Mouse (Mus musculus) heart, embryonic 16.5 days (tissue): Measurements from ENCODE around the gene Gabra5. TPM values are rescaled to one million over a fixed set of nuclear protein-coding genes. Genes with fewer than 3 reads are reported as not detected.

Source experiments
- ATAC-seq: fragments of 200-750 bp; cut with Nextera tagmentation; replicated peaks from 2 replicates; pipeline ENCODE4 v1.8.0; 2017; ENCODE audit warnings: moderate number of reproducible peaks; ENCODE audit not compliant: insufficient read depth, low FRiP score; ENCODE audit errors: extremely low read depth
- H3K27ac ChIP-seq: fragments of 300-500 bp; sonication (generic); 2 replicates; pipeline ENCODE4 v1.5.1; 2014; ENCODE audit warnings: mild to moderate bottlenecking, low read length, control low read depth, moderate library complexity
- H3K27me3 ChIP-seq: fragments of 300-500 bp; sonication (generic); 2 replicates; pipeline ENCODE4 v1.6.1; 2014; ENCODE audit warnings: low read length, mixed read lengths; ENCODE audit not compliant: control insufficient read depth, insufficient read depth
- H3K36me3 ChIP-seq: fragments of 300-500 bp; sonication (generic); 2 replicates; pipeline ENCODE4 v1.6.1; 2014; ENCODE audit not compliant: control insufficient read depth, insufficient read depth
- H3K4me1 ChIP-seq: fragments of 300-500 bp; sonication (generic); 2 replicates; pipeline ENCODE4 v1.6.1; 2014; ENCODE audit warnings: low read length, mixed read lengths; ENCODE audit not compliant: control insufficient read depth, insufficient read depth
- H3K4me2 ChIP-seq: fragments of 300-500 bp; sonication (generic); 2 replicates; pipeline ENCODE4 v1.6.1; 2014; ENCODE audit warnings: low read depth, mild to moderate bottlenecking, control low read depth, low read length
- H3K4me3 ChIP-seq: fragments of 300-500 bp; sonication (generic); 2 replicates; pipeline ENCODE4 v1.5.1; 2014; ENCODE audit warnings: mild to moderate bottlenecking, control low read depth, low read length
- H3K9ac ChIP-seq: fragments of 300-500 bp; sonication (generic); 2 replicates; pipeline ENCODE4 v1.6.1; 2014; ENCODE audit warnings: low read length, control low read depth
- H3K9me3 ChIP-seq: fragments of 300-500 bp; sonication (generic); replicated peaks from 2 replicates; pipeline ENCODE4 v1.6.1; 2016; ENCODE audit warnings: low read length; ENCODE audit not compliant: control insufficient read depth
- WGBS: fragments of 180-500 bp; shearing (Covaris S2); extraction: QIAGEN DNeasy Blood & Tissue Kit; methylation state at CpG from one replicate; pipeline ENCODE4 v1.1.7; 2014; 5-methylcytosine and 5-hydroxymethylcytosine counted together
- polyA plus RNA-seq: library from polyadenylated mRNA; unstranded; fragments of >200 nt; fragmentation: Nextera tagmentation; extraction: Ambion mirVana; gene quantifications from 2 replicates; pipeline ENCODE4 v1.2.1, GENCODE M21; 2015

Gene Gabra5
- polyA plus RNA-seq, 1 experiment from 2014 or later = not detected

DNA sequence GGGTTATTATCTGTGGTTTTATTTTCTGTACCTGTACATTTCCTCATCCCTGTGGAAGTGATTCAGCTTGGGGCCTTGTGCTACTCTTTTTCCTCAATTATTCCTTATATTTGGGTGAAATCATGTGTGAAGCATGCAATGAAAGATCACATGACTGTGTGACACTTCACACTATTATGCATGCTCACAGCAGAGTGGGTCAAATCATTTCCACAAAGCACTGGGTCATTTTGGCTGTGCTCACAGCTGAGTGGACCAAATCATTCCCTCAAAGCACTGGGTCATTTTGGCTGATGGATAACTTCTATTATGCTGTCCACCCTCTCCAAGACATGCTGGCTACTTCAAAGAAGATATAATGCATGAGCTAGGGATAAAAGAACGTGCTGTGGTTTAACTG is 97.0 kb downstream of the Gabra5 start:
- Histone ChIP-seq H3K4me2 (no peak overlapping the region), H3K27ac (no peak overlapping the region), H3K9me3 (no peaks in the 10 kb centered on the region), H3K36me3 (no peaks in the 10 kb centered on the region), H3K9ac (no peak overlapping the region), H3K4me1 (no peaks in the 10 kb centered on the region), H3K27me3 (no peaks in the 10 kb centered on the region), H3K4me3 (no peak overlapping the region)
- ATAC-seq = no peak
- 30% methylated on average over 1 of the region's 1 CpGs for WGBS

DNA sequence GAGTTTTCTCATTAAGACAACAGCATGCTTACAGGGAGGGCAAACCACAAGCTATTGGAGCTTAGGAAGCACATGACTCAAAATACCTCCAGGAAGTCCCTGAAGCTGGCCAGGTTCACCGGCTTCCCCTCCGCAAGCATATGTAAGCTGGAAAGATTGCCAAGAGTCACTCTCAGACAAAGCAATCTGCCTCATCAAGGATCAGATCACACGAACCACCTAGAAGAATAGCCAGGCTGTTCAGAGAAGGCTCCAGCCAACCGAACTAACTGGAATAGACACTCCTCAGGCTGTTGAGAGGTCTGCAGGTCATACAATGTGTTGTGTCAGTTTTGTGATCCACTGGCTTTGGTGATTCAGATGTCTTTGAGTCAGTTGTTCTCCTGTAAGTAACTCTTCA is 98.7 kb downstream of the Gabra5 start:
- no peak overlapping the region for H3K9ac ChIP-seq
- no peaks in the 10 kb centered on the region for H3K4me1 ChIP-seq
- H3K27me3 ChIP-seq = no peaks in the 10 kb centered on the region
- 75% methylated on average over 4 of the region's 4 CpGs for WGBS
- ATAC-seq = no peak
- H3K27ac ChIP-seq = no peak overlapping the region
- H3K9me3 ChIP-seq = no peaks in the 10 kb centered on the region
- H3K4me3 ChIP-seq = no peak overlapping the region
- no peak overlapping the region for H3K4me2 ChIP-seq
- H3K36me3 ChIP-seq = no peaks in the 10 kb centered on the region

DNA sequence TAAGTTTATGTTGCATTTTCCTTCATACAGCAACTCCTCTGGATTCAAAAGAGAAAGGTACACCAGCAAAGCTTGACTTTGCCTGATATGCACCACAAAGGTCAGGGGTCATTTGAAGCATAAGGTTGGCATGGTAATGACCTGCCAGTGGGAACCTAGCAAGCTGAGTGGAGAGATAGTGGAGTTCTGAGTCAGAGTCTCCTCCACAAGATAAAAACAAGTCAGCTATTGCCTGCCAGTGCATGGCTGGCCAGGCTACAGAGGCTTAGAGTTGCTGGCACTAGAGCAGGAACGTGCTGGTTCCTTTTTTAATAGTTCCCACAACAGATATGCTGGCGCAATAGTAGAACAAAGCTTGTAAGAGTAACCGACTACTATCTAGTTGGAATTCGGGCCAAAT is 116.3 kb downstream of the Gabra5 start:
- no peak overlapping the region for H3K4me3 ChIP-seq
- no peak for ATAC-seq
- no peaks in the 10 kb centered on the region for H3K9me3 ChIP-seq
- 60% methylated on average over 4 of the region's 4 CpGs for WGBS
- no peaks in the 10 kb centered on the region for H3K4me1 ChIP-seq
- no peak overlapping the region for H3K4me2 ChIP-seq
- no peaks in the 10 kb centered on the region for H3K36me3 ChIP-seq
- no peak overlapping the region for H3K27ac ChIP-seq
- H3K27me3 ChIP-seq = no peaks in the 10 kb centered on the region; the same call in 1 of the 2 replicates
- no peak overlapping the region for H3K9ac ChIP-seq

DNA sequence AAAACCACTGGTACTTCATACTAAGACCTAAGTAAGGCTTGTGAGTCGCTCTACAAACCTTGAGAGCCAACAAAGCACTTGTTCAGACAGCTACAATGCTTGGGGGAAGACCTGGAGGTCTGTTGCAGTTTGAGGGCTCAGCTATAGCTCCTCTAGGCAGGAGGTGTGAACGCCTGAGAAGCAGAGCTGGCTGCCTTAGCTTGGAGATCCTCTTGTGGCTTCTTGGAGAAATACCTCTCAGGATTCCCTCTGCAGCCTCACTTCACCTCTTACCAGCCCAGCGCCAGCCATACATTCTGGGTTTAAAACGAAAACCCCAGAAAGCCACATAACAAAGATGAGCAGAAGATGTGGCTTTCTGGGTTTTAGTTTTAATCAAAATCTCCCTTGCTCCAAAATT is 119.8 kb downstream of the Gabra5 start:
- Histone ChIP-seq H3K27me3 (peaks cover 25% of the 10 kb centered on the region), H3K36me3 (no peaks in the 10 kb centered on the region), H3K4me2 (no peak overlapping the region), H3K27ac (no peak overlapping the region), H3K9me3 (no peaks in the 10 kb centered on the region), H3K4me1 (peaks cover 3% of the 10 kb centered on the region; the same call in 1 of the 2 replicates), H3K4me3 (no peak overlapping the region), H3K9ac (no peak overlapping the region)
- no peak for ATAC-seq
- WGBS = 28% methylated on average over 4 of the region's 4 CpGs

DNA sequence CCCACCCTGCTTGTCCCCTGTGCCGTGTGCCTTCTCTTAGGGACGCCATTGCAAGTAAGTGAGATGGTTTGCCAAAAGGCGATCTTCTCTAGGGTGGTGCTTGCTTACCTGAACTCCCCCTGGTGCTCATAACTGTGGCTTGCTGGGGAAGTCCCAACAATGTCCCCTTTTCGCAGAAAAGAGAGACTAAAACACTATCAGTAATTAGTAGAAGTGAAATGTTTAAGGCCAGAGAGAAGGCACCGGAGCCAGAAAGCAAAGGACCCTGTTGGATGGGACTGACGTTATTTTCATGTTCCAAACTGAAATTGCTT is 122.6 kb downstream of the Gabra5 start:
- Histone ChIP-seq H3K27ac (no peak overlapping the region), H3K4me1 (peaks cover 3% of the 10 kb centered on the region; the same call in 1 of the 2 replicates), H3K9ac (no peak overlapping the region), H3K27me3 (peaks cover 30% of the 10 kb centered on the region), H3K9me3 (no peaks in the 10 kb centered on the region), H3K4me3 (peak overlapping the region; percentile 59), H3K36me3 (no peaks in the 10 kb centered on the region), H3K4me2 (peak overlapping the region; percentile 91)
- WGBS = 22% methylated on average over 6 of the region's 6 CpGs
- ATAC-seq = no peak

DNA sequence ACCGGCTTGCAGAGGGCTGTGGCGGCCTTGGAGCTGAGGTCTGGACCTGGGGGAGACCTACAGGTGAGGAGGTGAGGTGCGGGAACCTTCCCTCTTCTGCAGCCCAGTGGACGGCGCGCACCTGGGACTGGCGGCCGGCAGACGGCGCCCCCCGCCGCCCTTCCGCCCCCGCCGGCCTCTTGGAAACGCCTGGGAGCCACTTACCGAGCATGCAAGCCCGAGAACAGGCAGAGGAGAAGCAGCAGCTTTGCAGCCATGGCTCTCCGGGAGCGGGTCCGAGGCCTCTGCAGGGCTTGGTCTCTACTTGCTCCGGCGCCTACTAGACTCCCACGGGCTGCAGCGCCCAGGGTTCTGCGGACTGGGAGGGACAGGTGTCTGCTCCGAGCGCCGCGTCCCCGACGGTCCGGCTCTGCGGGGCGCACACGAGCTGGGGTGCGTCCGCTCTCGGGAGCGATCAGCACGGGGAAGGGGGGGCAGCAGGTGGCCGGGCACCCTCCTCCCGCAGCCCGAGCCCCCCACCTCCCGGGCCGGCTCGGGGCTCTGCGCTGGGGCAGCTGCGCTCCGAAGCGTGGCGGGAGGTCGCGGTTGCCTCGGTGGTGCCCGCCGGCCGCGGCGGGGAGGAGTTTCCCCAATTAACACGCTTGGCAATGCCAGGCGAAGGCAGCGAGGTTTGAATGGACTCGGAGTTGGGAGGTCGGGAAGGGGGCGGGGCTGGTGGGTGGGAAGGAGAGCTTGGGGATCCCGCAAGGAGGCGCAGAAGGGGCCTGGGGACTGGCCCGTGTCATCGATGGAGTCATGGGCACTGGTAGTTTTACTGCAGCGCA is 123.1 kb downstream of the Gabra5 start, which contains the start of gene Gabrg3:
TSS of gene Gabrg3 (minus strand) at position 672 of the 824 bp plus-strand sequence.
- peak; percentile 55 for ATAC-seq
- Histone ChIP-seq H3K4me2 (peak within 1 kb of the TSS; percentile 91), H3K4me3 (peak within 1 kb of the TSS; percentile 59), H3K27ac (no peak within 1 kb of the TSS), H3K4me1 (peaks cover 3% of the 10 kb centered on the region; the same call in 1 of the 2 replicates), H3K9me3 (no peaks in the 10 kb centered on the region), H3K9ac (peak within 1 kb of the TSS; percentile 62), H3K27me3 (peaks cover 30% of the 10 kb centered on the region), H3K36me3 (no peaks in the 10 kb centered on the region)
- 3% methylated on average over 71 of the region's 71 CpGs for WGBS

DNA sequence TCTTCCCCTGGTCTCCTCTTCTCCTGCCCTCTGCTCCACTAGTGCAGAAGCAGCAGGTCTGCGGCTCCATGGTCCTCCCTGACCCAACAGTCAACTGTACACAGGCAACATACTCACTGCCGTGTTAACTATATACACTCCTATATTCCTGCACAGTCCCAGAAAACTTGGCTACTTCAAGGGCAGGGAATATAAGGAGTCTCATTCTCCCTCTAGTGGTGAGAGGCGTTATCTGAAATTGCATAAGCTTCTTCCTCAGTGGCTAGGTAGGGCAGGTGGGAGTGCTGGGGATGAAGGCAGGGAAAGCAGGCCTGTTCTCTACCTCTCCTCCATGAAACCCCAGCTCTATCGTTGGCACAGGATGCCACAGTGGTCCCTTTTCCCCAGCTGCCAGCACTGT is 125.7 kb downstream of the Gabra5 start:
- no peaks in the 10 kb centered on the region for H3K36me3 ChIP-seq
- no peak overlapping the region for H3K4me2 ChIP-seq
- 22% methylated on average over 4 of the region's 4 CpGs for WGBS
- no peak overlapping the region for H3K27ac ChIP-seq
- H3K27me3 ChIP-seq = peaks cover 30% of the 10 kb centered on the region
- ATAC-seq = no peak; the same call in 1 of the 2 replicates
- no peaks in the 10 kb centered on the region for H3K9me3 ChIP-seq
- H3K9ac ChIP-seq = no peak overlapping the region
- H3K4me3 ChIP-seq = no peak overlapping the region
- peaks cover 3% of the 10 kb centered on the region; the same call in 1 of the 2 replicates for H3K4me1 ChIP-seq

DNA sequence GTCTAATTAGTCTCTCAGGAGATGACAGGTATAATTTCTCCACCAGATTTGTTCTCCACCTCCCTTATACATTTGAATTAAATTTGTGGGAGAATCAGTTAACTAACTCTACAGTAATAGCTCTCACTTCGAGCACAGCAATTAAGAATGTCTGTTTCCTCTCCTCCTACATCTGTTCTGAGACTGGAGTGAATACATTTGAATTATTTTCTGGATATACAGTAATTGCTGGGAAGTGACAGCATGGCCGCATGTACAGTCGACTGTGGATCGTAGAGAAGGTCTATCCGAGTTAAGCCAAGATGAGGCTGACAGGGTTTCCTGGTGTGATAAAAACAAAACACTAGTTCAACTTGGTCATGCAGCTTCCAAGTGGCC is 143.9 kb downstream of the Gabra5 start:
- H3K27ac ChIP-seq = no peak overlapping the region
- ATAC-seq = no peak

DNA sequence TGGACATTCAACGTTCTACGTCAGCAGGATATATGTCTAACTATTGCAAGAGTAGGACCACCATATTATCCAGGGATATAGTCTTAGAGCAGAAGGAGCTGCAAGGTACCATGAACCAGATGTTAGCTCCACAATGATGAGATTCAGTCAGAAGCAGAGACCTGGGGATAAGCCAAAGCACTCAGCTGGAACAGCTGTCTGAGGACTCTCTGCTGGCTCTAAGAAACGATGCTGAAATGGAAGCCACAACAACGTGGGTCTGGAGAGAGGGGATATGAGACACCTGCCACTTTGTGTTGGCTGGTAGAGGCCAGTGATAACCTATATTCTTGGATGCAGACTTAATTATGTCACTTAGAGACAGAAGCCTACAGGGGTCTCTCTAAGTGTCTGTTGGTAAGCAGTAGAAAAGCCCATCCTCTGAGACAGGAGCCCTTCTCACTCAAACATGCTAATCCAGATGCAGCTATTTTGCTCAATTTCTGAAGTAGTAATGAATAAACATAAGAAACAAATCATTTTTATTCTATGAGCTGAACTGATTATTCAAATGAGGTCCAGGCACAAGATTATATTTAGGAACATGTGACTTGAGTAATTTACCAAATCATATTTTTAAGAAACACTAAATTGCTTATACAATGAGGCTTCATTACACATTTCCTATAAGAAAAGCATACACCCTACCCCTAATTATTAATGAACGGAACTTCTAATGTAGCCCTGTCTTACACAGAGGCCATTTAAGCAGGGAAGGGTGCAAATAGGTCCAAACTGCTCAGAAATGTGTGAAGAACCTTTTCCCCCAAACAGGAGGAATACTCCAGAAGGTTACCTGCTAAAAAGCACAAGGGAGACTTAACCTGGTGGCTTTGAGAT is 144.5 kb downstream of the Gabra5 start:
- ATAC-seq = no peak
- 74% methylated on average over 5 of the region's 5 CpGs for WGBS
- H3K27me3 ChIP-seq = no peaks in the 10 kb centered on the region
- no peak overlapping the region for H3K27ac ChIP-seq
- no peak overlapping the region for H3K9ac ChIP-seq
- H3K4me3 ChIP-seq = no peak overlapping the region
- no peaks in the 10 kb centered on the region for H3K9me3 ChIP-seq
- H3K4me2 ChIP-seq = no peak overlapping the region
- H3K36me3 ChIP-seq = no peaks in the 10 kb centered on the region
- no peaks in the 10 kb centered on the region for H3K4me1 ChIP-seq

More for the DNA sequence above, 143.9 kb downstream of the Gabra5 start:
- Histone ChIP-seq H3K4me2 (no peak overlapping the region), H3K4me1 (no peaks in the 10 kb centered on the region), H3K27me3 (no peaks in the 10 kb centered on the region), H3K9ac (no peak overlapping the region), H3K4me3 (no peak overlapping the region), H3K9me3 (no peaks in the 10 kb centered on the region), H3K36me3 (no peaks in the 10 kb centered on the region)
- WGBS = 78% methylated on average over 5 of the region's 5 CpGs
